Mouse (Mus musculus): ENCODE measurements around the gene Zbtb7a. TPM values are rescaled to one million over a fixed set of nuclear protein-coding genes. Genes with fewer than 3 reads are reported as not detected.

Gene Zbtb7a
- total RNA-seq, 2 experiments from 2014 or later, result 34.5 to 42.2 TPM

GRCm38 (mm10) chr10:81138131-81138782, 3.2 kb downstream of the Zbtb7a start:
- no peak for DNase-seq (ENCODE audit: low spot score)
- intact Hi-C loops (cut with DNase I), result loop anchor here (2.0 kb wide), 1 partner anchor 29 kb away; the partner anchor contains the start of gene Pias4

- no peak for DNase-seq (ENCODE audit: low spot score)
- intact Hi-C loops (cut with DNase I), result loop anchor here (2.0 kb wide), 1 partner anchor 28 kb away; the partner anchor contains the start of gene Pias4
These were observed 4.0 kb downstream of the Zbtb7a start for GRCm38 (mm10) chr10:81138821-81139528.

- no peak for DNase-seq (ENCODE audit: low spot score)
- intact Hi-C loops (cut with DNase I), result loop anchor here (2.0 kb wide), 1 partner anchor 27 kb away; the partner anchor contains the start of gene Pias4
These were observed 4.5 kb downstream of the Zbtb7a start for GRCm38 (mm10) chr10:81139529-81139846.

- intact Hi-C loops (cut with DNase I), result no loop called here
- no peak for DNase-seq (ENCODE audit: low spot score)
These were observed 5.0 kb downstream of the Zbtb7a start for GRCm38 (mm10) chr10:81140005-81140404.

GRCm38 (mm10) chr10:81140717-81141454, 5.9 kb downstream of the Zbtb7a start:
- peak; percentile 54 for DNase-seq (ENCODE audit: low spot score)

GRCm38 (mm10) chr10:81141455-81142210, 6.6 kb downstream of the Zbtb7a start:
- DNase-seq (ENCODE audit: low spot score), result no peak
- intact Hi-C loops (cut with DNase I), result no loop called here

More at GRCm38 (mm10) chr10:81140717-81141454, 5.9 kb downstream of the Zbtb7a start:
- intact Hi-C loops (cut with DNase I), result no loop called here

- no peak for DNase-seq (ENCODE audit: low spot score)
- intact Hi-C loops (cut with DNase I), result no loop called here
These were observed 7.5 kb downstream of the Zbtb7a start for GRCm38 (mm10) chr10:81142551-81142981.

- no peak for DNase-seq (ENCODE audit: low spot score)
- intact Hi-C loops (cut with DNase I), result no loop called here
These were observed 8.2 kb downstream of the Zbtb7a start for GRCm38 (mm10) chr10:81143157-81143633.

- intact Hi-C loops (cut with DNase I), result no loop called here
- no peak for DNase-seq (ENCODE audit: low spot score)
These were observed 8.9 kb downstream of the Zbtb7a start for GRCm38 (mm10) chr10:81143845-81144437.

- DNase-seq (ENCODE audit: low spot score), result peak; percentile 49
- intact Hi-C loops (cut with DNase I), result no loop called here
These were observed 9.6 kb downstream of the Zbtb7a start for GRCm38 (mm10) chr10:81144667-81145066.

- intact Hi-C loops (cut with DNase I), result no loop called here
- DNase-seq (ENCODE audit: low spot score), result no peak
These were observed 10.3 kb downstream of the Zbtb7a start for GRCm38 (mm10) chr10:81145307-81145706.

GRCm38 (mm10) chr10:81145778-81146177, 10.8 kb downstream of the Zbtb7a start:
- intact Hi-C loops (cut with DNase I), result no loop called here
- no peak for DNase-seq (ENCODE audit: low spot score)

GRCm38 (mm10) chr10:81146296-81146695, 11.3 kb downstream of the Zbtb7a start:
- intact Hi-C loops (cut with DNase I), result no loop called here
- no peak for DNase-seq (ENCODE audit: low spot score)

- intact Hi-C loops (cut with DNase I), result no loop called here
These were observed 16.2 kb downstream of the Zbtb7a start for GRCm38 (mm10) chr10:81151261-81151660.

GRCm38 (mm10) chr10:81152609-81153008, 17.6 kb downstream of the Zbtb7a start:
- DNase-seq (ENCODE audit: low spot score), result no peak
- intact Hi-C loops (cut with DNase I), result no loop called here

More at GRCm38 (mm10) chr10:81151261-81151660, 16.2 kb downstream of the Zbtb7a start:
- DNase-seq (ENCODE audit: low spot score), result no peak

GRCm38 (mm10) chr10:81154313-81154712, 19.3 kb downstream of the Zbtb7a start:
- intact Hi-C loops (cut with DNase I), result no loop called here
- DNase-seq (ENCODE audit: low spot score), result no peak

GRCm38 (mm10) chr10:81154736-81155135, 19.7 kb downstream of the Zbtb7a start:
- no peak for DNase-seq (ENCODE audit: low spot score)
- intact Hi-C loops (cut with DNase I), result no loop called here

- no peak for DNase-seq (ENCODE audit: low spot score)
- intact Hi-C loops (cut with DNase I), result no loop called here
These were observed 26.7 kb downstream of the Zbtb7a start for GRCm38 (mm10) chr10:81161602-81162317.

GRCm38 (mm10) chr10:81162318-81162652, 27.3 kb downstream of the Zbtb7a start:
- intact Hi-C loops (cut with DNase I), result no loop called here

More at GRCm38 (mm10) chr10:81162318-81162652, 27.3 kb downstream of the Zbtb7a start:
- no peak for DNase-seq (ENCODE audit: low spot score)
